Mouse (Mus musculus): ENCODE results near the gene Cfap97d2. TPM values are rescaled to one million over a fixed set of nuclear protein-coding genes. Genes with fewer than 3 reads are reported as not detected.

The Cfap97d2 gene
- polyA plus RNA-seq, 1 experiment from 2014 or later, result 0.96 TPM

GRCm38 (mm10) chr8:13692302-13693066 is 13.2 kb upstream of the Cfap97d2 start:
- WGBS, result 53% methylated on average over 10 of the region's 10 CpGs
- no peak for ATAC-seq (replicated peaks; ENCODE audit: low FRiP score)
- no peaks in the 10 kb centered on the region for H3K36me3 ChIP-seq (ENCODE audit: control insufficient read depth, insufficient read depth, low read length)
- no peak for DNase-seq (ENCODE audit: low spot score)
- H3K4me2 ChIP-seq (ENCODE audit: low read depth, low read length, severe bottlenecking), result no peak overlapping the region
- no peak overlapping the region for H3K9ac ChIP-seq (ENCODE audit: low read length)
- no peak overlapping the region for H3K27ac ChIP-seq (ENCODE audit: low read depth, low read length)
- no peaks in the 10 kb centered on the region for H3K27me3 ChIP-seq (ENCODE audit: control insufficient read depth, insufficient read depth, low read length)
- 0 out of 2 replicates have a peak, but pooled peaks cover 2% of the 10 kb centered on the region for H3K4me1 ChIP-seq (replicated peaks; ENCODE audit: control insufficient read depth, insufficient read depth, low read length)
- H3K9me3 ChIP-seq (ENCODE audit: control insufficient read depth, low read length), result peaks cover 3% of the 10 kb centered on the region; the same call in 1 of the 2 replicates
- H3K4me3 ChIP-seq (ENCODE audit: low read depth, low read length), result no peak overlapping the region

- no peak overlapping the region for H3K27ac ChIP-seq (ENCODE audit: low read depth, low read length)
- H3K27me3 ChIP-seq (ENCODE audit: control insufficient read depth, insufficient read depth, low read length), result no peaks in the 10 kb centered on the region
- ATAC-seq (replicated peaks; ENCODE audit: low FRiP score) (no peak), DNase-seq (ENCODE audit: low spot score) (no peak)
- no peak overlapping the region for H3K9ac ChIP-seq (ENCODE audit: low read length)
- no peak overlapping the region for H3K4me2 ChIP-seq (ENCODE audit: low read depth, low read length, severe bottlenecking)
- H3K9me3 ChIP-seq (ENCODE audit: control insufficient read depth, low read length), result no peaks in the 10 kb centered on the region
- no peak overlapping the region for H3K4me3 ChIP-seq (ENCODE audit: low read depth, low read length)
- WGBS, result 82% methylated on average over 12 of the region's 12 CpGs
- H3K36me3 ChIP-seq (ENCODE audit: control insufficient read depth, insufficient read depth, low read length), result no peaks in the 10 kb centered on the region
- no peaks in the 10 kb centered on the region for H3K4me1 ChIP-seq (replicated peaks; ENCODE audit: control insufficient read depth, insufficient read depth, low read length)
Measured at GRCm38 (mm10) chr8:13694735-13695134, 11.0 kb upstream of the Cfap97d2 start.

- no peaks in the 10 kb centered on the region for H3K36me3 ChIP-seq (ENCODE audit: control insufficient read depth, insufficient read depth, low read length)
- H3K4me1 ChIP-seq (replicated peaks; ENCODE audit: control insufficient read depth, insufficient read depth, low read length), result no peaks in the 10 kb centered on the region
- DNase-seq (ENCODE audit: low spot score) (no peak), ATAC-seq (replicated peaks; ENCODE audit: low FRiP score) (no peak)
- no peaks in the 10 kb centered on the region for H3K27me3 ChIP-seq (ENCODE audit: control insufficient read depth, insufficient read depth, low read length)
- H3K9ac ChIP-seq (ENCODE audit: low read length), result no peak overlapping the region
- no peak overlapping the region for H3K4me3 ChIP-seq (ENCODE audit: low read depth, low read length)
- no peak overlapping the region for H3K4me2 ChIP-seq (ENCODE audit: low read depth, low read length, severe bottlenecking)
- no peak overlapping the region for H3K27ac ChIP-seq (ENCODE audit: low read depth, low read length)
- H3K9me3 ChIP-seq (ENCODE audit: control insufficient read depth, low read length), result no peaks in the 10 kb centered on the region
- 94% methylated on average over 10 of the region's 10 CpGs for WGBS
Measured at GRCm38 (mm10) chr8:13695203-13695867, 10.4 kb upstream of the Cfap97d2 start.

GRCm38 (mm10) chr8:13696157-13696556 is 9.5 kb upstream of the Cfap97d2 start:
- no peak overlapping the region for H3K27ac ChIP-seq (ENCODE audit: low read depth, low read length)

GRCm38 (mm10) chr8:13697196-13697595 is 8.5 kb upstream of the Cfap97d2 start:
- no peaks in the 10 kb centered on the region for H3K27me3 ChIP-seq (ENCODE audit: control insufficient read depth, insufficient read depth, low read length)
- DNase-seq (ENCODE audit: low spot score) (no peak), ATAC-seq (replicated peaks; ENCODE audit: low FRiP score) (no peak)
- H3K9ac ChIP-seq (ENCODE audit: low read length), result no peak overlapping the region
- no peak overlapping the region for H3K4me3 ChIP-seq (ENCODE audit: low read depth, low read length)
- no peaks in the 10 kb centered on the region for H3K36me3 ChIP-seq (ENCODE audit: control insufficient read depth, insufficient read depth, low read length)
- no peaks in the 10 kb centered on the region for H3K4me1 ChIP-seq (replicated peaks; ENCODE audit: control insufficient read depth, insufficient read depth, low read length)
- no peak overlapping the region for H3K4me2 ChIP-seq (ENCODE audit: low read depth, low read length, severe bottlenecking)
- no peak overlapping the region for H3K27ac ChIP-seq (ENCODE audit: low read depth, low read length)
- 74% methylated on average over 8 of the region's 8 CpGs for WGBS
- H3K9me3 ChIP-seq (ENCODE audit: control insufficient read depth, low read length), result no peaks in the 10 kb centered on the region

More at GRCm38 (mm10) chr8:13696157-13696556, 9.5 kb upstream of the Cfap97d2 start:
- DNase-seq (ENCODE audit: low spot score), result no peak
- Histone ChIP-seq H3K4me2 (ENCODE audit: low read depth, low read length, severe bottlenecking) (no peak overlapping the region), H3K4me1 (replicated peaks; ENCODE audit: control insufficient read depth, insufficient read depth, low read length) (no peaks in the 10 kb centered on the region), H3K9me3 (ENCODE audit: control insufficient read depth, low read length) (no peaks in the 10 kb centered on the region), H3K27me3 (ENCODE audit: control insufficient read depth, insufficient read depth, low read length) (no peaks in the 10 kb centered on the region), H3K4me3 (ENCODE audit: low read depth, low read length) (no peak overlapping the region), H3K9ac (ENCODE audit: low read length) (no peak overlapping the region), H3K36me3 (ENCODE audit: control insufficient read depth, insufficient read depth, low read length) (no peaks in the 10 kb centered on the region)
- 77% methylated on average over 4 of the region's 4 CpGs for WGBS
- no peak for ATAC-seq (replicated peaks; ENCODE audit: low FRiP score)

GRCm38 (mm10) chr8:13697681-13698080 is 8.0 kb upstream of the Cfap97d2 start:
- Histone ChIP-seq H3K4me3 (ENCODE audit: low read depth, low read length) (no peak overlapping the region), H3K4me2 (ENCODE audit: low read depth, low read length, severe bottlenecking) (no peak overlapping the region), H3K4me1 (replicated peaks; ENCODE audit: control insufficient read depth, insufficient read depth, low read length) (no peaks in the 10 kb centered on the region), H3K27ac (ENCODE audit: low read depth, low read length) (no peak overlapping the region), H3K36me3 (ENCODE audit: control insufficient read depth, insufficient read depth, low read length) (no peaks in the 10 kb centered on the region), H3K9me3 (ENCODE audit: control insufficient read depth, low read length) (no peaks in the 10 kb centered on the region), H3K9ac (ENCODE audit: low read length) (no peak overlapping the region), H3K27me3 (ENCODE audit: control insufficient read depth, insufficient read depth, low read length) (no peaks in the 10 kb centered on the region)
- ATAC-seq (replicated peaks; ENCODE audit: low FRiP score) (no peak), DNase-seq (ENCODE audit: low spot score) (no peak)
- 86% methylated on average over 8 of the region's 8 CpGs for WGBS

GRCm38 (mm10) chr8:13698281-13698680 is 7.4 kb upstream of the Cfap97d2 start:
- Histone ChIP-seq H3K27ac (ENCODE audit: low read depth, low read length) (no peak overlapping the region), H3K4me3 (ENCODE audit: low read depth, low read length) (no peak overlapping the region), H3K36me3 (ENCODE audit: control insufficient read depth, insufficient read depth, low read length) (no peaks in the 10 kb centered on the region), H3K27me3 (ENCODE audit: control insufficient read depth, insufficient read depth, low read length) (no peaks in the 10 kb centered on the region), H3K9me3 (ENCODE audit: control insufficient read depth, low read length) (no peaks in the 10 kb centered on the region), H3K4me2 (ENCODE audit: low read depth, low read length, severe bottlenecking) (no peak overlapping the region), H3K9ac (ENCODE audit: low read length) (no peak overlapping the region), H3K4me1 (replicated peaks; ENCODE audit: control insufficient read depth, insufficient read depth, low read length) (no peaks in the 10 kb centered on the region)
- ATAC-seq (replicated peaks; ENCODE audit: low FRiP score) (no peak), DNase-seq (ENCODE audit: low spot score) (no peak)
- whole genome bisulfite sequencing, result 92% methylated on average over 3 of the region's 3 CpGs

GRCm38 (mm10) chr8:13699323-13699949 is 6.3 kb upstream of the Cfap97d2 start:
- Histone ChIP-seq H3K4me2 (ENCODE audit: low read depth, low read length, severe bottlenecking) (no peak overlapping the region), H3K36me3 (ENCODE audit: control insufficient read depth, insufficient read depth, low read length) (no peaks in the 10 kb centered on the region), H3K27me3 (ENCODE audit: control insufficient read depth, insufficient read depth, low read length) (no peaks in the 10 kb centered on the region), H3K9me3 (ENCODE audit: control insufficient read depth, low read length) (no peaks in the 10 kb centered on the region), H3K4me1 (replicated peaks; ENCODE audit: control insufficient read depth, insufficient read depth, low read length) (no peaks in the 10 kb centered on the region), H3K27ac (ENCODE audit: low read depth, low read length) (no peak overlapping the region), H3K4me3 (ENCODE audit: low read depth, low read length) (no peak overlapping the region), H3K9ac (ENCODE audit: low read length) (no peak overlapping the region)
- WGBS, result 84% methylated on average over 5 of the region's 5 CpGs
- no peak for ATAC-seq (replicated peaks; ENCODE audit: low FRiP score)
- no peak for DNase-seq (ENCODE audit: low spot score)
